Mouse (Mus musculus): ENCODE results near the gene Ppp1r16b.

DNA sequence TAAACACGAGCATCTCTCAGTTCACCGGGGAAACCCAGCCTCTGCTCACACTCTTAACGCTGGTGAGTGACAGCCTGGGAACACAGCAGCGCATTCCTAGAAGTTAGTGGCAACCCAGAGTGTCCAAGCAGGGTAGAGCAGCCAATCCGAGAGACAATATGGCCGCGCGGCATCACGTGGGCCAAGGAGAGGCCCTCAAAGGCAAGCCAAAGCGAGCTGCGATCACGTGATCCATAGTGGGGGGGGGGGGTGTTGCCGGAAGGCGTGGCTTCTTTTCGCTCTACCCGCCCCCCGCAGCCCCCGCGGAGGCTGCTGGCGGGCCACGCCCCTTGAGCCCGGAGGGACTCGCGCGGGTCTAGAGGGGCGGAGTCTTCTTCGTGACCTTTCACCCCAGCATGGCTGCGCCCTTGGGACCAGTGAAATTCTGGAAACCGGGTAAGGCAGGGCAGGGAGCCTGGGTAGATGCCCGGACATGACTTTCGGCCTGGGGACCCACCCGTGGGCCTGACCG is 129.4 kb downstream of the Ppp1r16b start, which contains the start of gene Dhx35:
- TF ChIP-seq CTCF (IDR thresholded peaks at IDR 0.05; ENCODE audit: borderline replicate concordance, insufficient read depth, low read depth, low read length) (no peak), POLR2A (IDR thresholded peaks at IDR 0.05; ENCODE audit: borderline replicate concordance, insufficient read depth, low read length) (peak; percentile 71; the same call in 1 of the 2 replicates)
